Mouse (Mus musculus): ENCODE data around the gene Slc5a4a. TPM values are rescaled to one million over a fixed set of nuclear protein-coding genes. Genes with fewer than 3 reads are reported as not detected.

Gene Slc5a4a
- polyA plus RNA-seq, 1 experiment from 2014 or later = not detected

GRCm38 (mm10) chr10:76218240-76218639 lies 71.0 kb downstream of the Slc5a4a start:
- Histone ChIP-seq H3K27ac (ENCODE audit: poor library complexity, severe bottlenecking) (no peak overlapping the region), H3K36me3 (peaks cover 98% of the 10 kb centered on the region), H3K9ac (no peak overlapping the region), H3K27me3 (replicated peaks) (no peaks in the 10 kb centered on the region), H3K4me2 (no peak overlapping the region), H3K9me3 (replicated peaks) (peaks cover 26% of the 10 kb centered on the region), H3K4me3 (no peak overlapping the region), H3K4me1 (replicated peaks) (no peaks in the 10 kb centered on the region)
- no peak for ATAC-seq (ENCODE audit: insufficient number of reproducible peaks, low FRiP score)
- WGBS = 77% methylated on average over 9 of the region's 9 CpGs

GRCm38 (mm10) chr10:76225944-76226343 lies 78.7 kb downstream of the Slc5a4a start:
- Histone ChIP-seq H3K27me3 (replicated peaks) (no peaks in the 10 kb centered on the region), H3K27ac (ENCODE audit: poor library complexity, severe bottlenecking) (no peak overlapping the region), H3K4me3 (no peak overlapping the region), H3K4me1 (replicated peaks) (no peaks in the 10 kb centered on the region), H3K36me3 (peaks cover 50% of the 10 kb centered on the region), H3K4me2 (no peak overlapping the region), H3K9ac (no peak overlapping the region), H3K9me3 (replicated peaks) (no peaks in the 10 kb centered on the region)
- ATAC-seq (ENCODE audit: insufficient number of reproducible peaks, low FRiP score) = no peak
- 90% methylated on average over 11 of the region's 11 CpGs for WGBS

- H3K4me2 ChIP-seq = no peak overlapping the region
- no peak overlapping the region for H3K4me3 ChIP-seq
- H3K36me3 ChIP-seq = peaks cover 14% of the 10 kb centered on the region
- WGBS = 61% methylated on average over 1 of the region's 1 CpGs
- H3K27me3 ChIP-seq (replicated peaks) = no peaks in the 10 kb centered on the region
- no peak overlapping the region for H3K9ac ChIP-seq
- no peaks in the 10 kb centered on the region for H3K9me3 ChIP-seq (replicated peaks)
- H3K4me1 ChIP-seq (replicated peaks) = no peaks in the 10 kb centered on the region
- no peak for ATAC-seq (ENCODE audit: insufficient number of reproducible peaks, low FRiP score)
- H3K27ac ChIP-seq (ENCODE audit: poor library complexity, severe bottlenecking) = no peak overlapping the region
Observed at GRCm38 (mm10) chr10:76229627-76230026, 82.4 kb downstream of the Slc5a4a start.

GRCm38 (mm10) chr10:76237341-76238225 lies 90.3 kb downstream of the Slc5a4a start, which contains the start of gene Prmt2:
TSS of gene Prmt2 (minus strand) at chr10:76237865.
- Histone ChIP-seq H3K4me1 (replicated peaks) (peaks cover 19% of the 10 kb centered on the region), H3K4me2 (peak within 1 kb of the TSS; percentile 94), H3K36me3 (peaks cover 8% of the 10 kb centered on the region), H3K4me3 (peak within 1 kb of the TSS; percentile 95), H3K27me3 (replicated peaks) (no peaks in the 10 kb centered on the region), H3K9ac (peak within 1 kb of the TSS; percentile 89), H3K27ac (ENCODE audit: poor library complexity, severe bottlenecking) (peak within 1 kb of the TSS; percentile 94), H3K9me3 (replicated peaks) (no peaks in the 10 kb centered on the region)
- under 1% methylated on average over 47 of the region's 47 CpGs for WGBS
- ATAC-seq (ENCODE audit: insufficient number of reproducible peaks, low FRiP score) = peak; percentile 96

MicroRNAs within 50 kb of the gene (microRNA counts, 519-probe panel; counts per million panel counts)
- not detected for microRNA mmu-miR-678

Small RNAs within 50 kb of the gene (microRNA-seq; reads per million reads assigned to microRNA genes)
- gene Mir678 = not detected

Other genes starting within 250 kb of the Slc5a4a start
- gene Smarcb1, start 225.8 kb upstream of the Slc5a4a start, polyA plus RNA-seq (2016; fragmentation: Nextera tagmentation; extraction: Ambion mirVana) = 125 and 126 TPM in 2 replicates
- gene Chchd10, start 214.3 kb upstream of the Slc5a4a start, polyA plus RNA-seq (2016; fragmentation: Nextera tagmentation; extraction: Ambion mirVana) = 408 and 409 TPM in 2 replicates
- 25.4 and 27.1 TPM in 2 replicates for gene Mmp11, start 211.0 kb upstream of the Slc5a4a start, polyA plus RNA-seq (2016; fragmentation: Nextera tagmentation; extraction: Ambion mirVana)
- 0.80 and 1.1 TPM in 2 replicates for gene Gm867, start 206.8 kb upstream of the Slc5a4a start, polyA plus RNA-seq (2016; fragmentation: Nextera tagmentation; extraction: Ambion mirVana)
- gene Vpreb3, start 204.4 kb upstream of the Slc5a4a start, polyA plus RNA-seq (2016; fragmentation: Nextera tagmentation; extraction: Ambion mirVana) = 0.24 TPM in 1 of 2 replicates, not detected in the other
- 0.06 TPM in 1 of 2 replicates, not detected in the other for gene Gm5134, start 192.9 kb upstream of the Slc5a4a start, polyA plus RNA-seq (2016; fragmentation: Nextera tagmentation; extraction: Ambion mirVana)
- 19.2 and 19.7 TPM in 2 replicates for gene Zfp280b, start 114.8 kb upstream of the Slc5a4a start, polyA plus RNA-seq (2016; fragmentation: Nextera tagmentation; extraction: Ambion mirVana)
- not detected in 2 replicates for gene Slc5a4b, start 36.5 kb upstream of the Slc5a4a start, polyA plus RNA-seq (2016; fragmentation: Nextera tagmentation; extraction: Ambion mirVana)
- 53.4 and 56.0 TPM in 2 replicates for gene Prmt2, start 90.4 kb downstream of the Slc5a4a start, polyA plus RNA-seq (2016; fragmentation: Nextera tagmentation; extraction: Ambion mirVana)
- gene S100b, start 106.4 kb downstream of the Slc5a4a start, polyA plus RNA-seq (2016; fragmentation: Nextera tagmentation; extraction: Ambion mirVana) = 0.24 and 0.26 TPM in 2 replicates
- 11.4 and 12.3 TPM in 2 replicates for gene Dip2a, start 197.8 kb downstream of the Slc5a4a start, polyA plus RNA-seq (2016; fragmentation: Nextera tagmentation; extraction: Ambion mirVana)